Mouse (Mus musculus) olfactory bulb, adult 2 months (tissue): ENCODE measurements around the gene Sowahd.

Experiments
- CTCF ChIP-seq: fragments of 200-500 bp; IDR thresholded peaks from 2 replicates; pipeline ENCODE4 v1.5.1; 2012; ENCODE audit warnings: low read depth, mild to moderate bottlenecking, low read length, moderate library complexity; ENCODE audit not compliant: insufficient read depth
- POLR2A ChIP-seq: fragments of 200-500 bp; IDR thresholded peaks from 2 replicates; pipeline ENCODE4 v1.6.1; 2012; ENCODE audit warnings: mild to moderate bottlenecking, low read depth, low read length, moderate library complexity; ENCODE audit not compliant: insufficient read depth

GRCm38 (mm10) chrX:37013870-37014269 lies 34.8 kb upstream of the Sowahd start:
- TF ChIP-seq CTCF (no peak), POLR2A (no peak)
